8 mouse cellular contexts compared by ENCODE assay signal in genomic region chr7:16994400-16994799, GRCm38 (mm10). TPM values are rescaled to one million over a fixed set of nuclear protein-coding genes. Genes with fewer than 3 reads are reported as not detected.
DNase-seq lines count a peak whose midpoint lies in the region; ATAC-seq and TF ChIP-seq lines count a peak whose summit lies in the region.

No protein-coding gene starts in this region.

- TF ChIP-seq POLR2A in embryonic fibroblast, embryonic 13.5 days (IDR thresholded peaks at IDR 0.05; ENCODE audit: low read depth, low read length): no peak
- TF ChIP-seq POLR2A in thymus, adult 2 months (IDR thresholded peaks at IDR 0.05; ENCODE audit: control insufficient read depth, extremely low read depth, insufficient read depth, low read length, poor library complexity): no peak

- peaks cover 32% of the 10 kb centered on the region for H3K36me3 ChIP-seq in intestine, embryonic 14.5 days (ENCODE audit: control insufficient read depth, insufficient read depth, low read length)
- H3K36me3 ChIP-seq in midbrain, postnatal 0 days (ENCODE audit: insufficient read depth, low read length): no peaks in the 10 kb centered on the region
- H3K36me3 ChIP-seq in thymus, adult 2 months (ENCODE audit: control insufficient read depth, insufficient read depth, low read length): no peaks in the 10 kb centered on the region

- no peaks in the 10 kb centered on the region for H3K4me1 ChIP-seq in embryonic fibroblast, embryonic 13.5 days (ENCODE audit: control insufficient read depth, insufficient read depth, low read length)
- H3K4me1 ChIP-seq in intestine, embryonic 14.5 days (replicated peaks; ENCODE audit: control insufficient read depth, insufficient read depth, low read length): peaks cover 56% of the 10 kb centered on the region
- peaks cover 16% of the 10 kb centered on the region for H3K4me1 ChIP-seq in midbrain, postnatal 0 days (ENCODE audit: insufficient read depth, low read length)
- peaks cover 33% of the 10 kb centered on the region for H3K4me1 ChIP-seq in thymus, adult 2 months (replicated peaks; ENCODE audit: control insufficient read depth, insufficient read depth, low read length)

- TF ChIP-seq CTCF in layer of hippocampus, adult 2 months (conservative IDR thresholded peaks at IDR 0.05): no peak
- TF ChIP-seq CTCF in embryonic fibroblast, embryonic 13.5 days (IDR thresholded peaks at IDR 0.05; ENCODE audit: borderline replicate concordance, insufficient read depth, low read length): no peak
- TF ChIP-seq CTCF in midbrain, postnatal 0 days (IDR thresholded peaks at IDR 0.05): no peak
- no peak for TF ChIP-seq CTCF in thymus, adult 2 months (IDR thresholded peaks at IDR 0.05; ENCODE audit: borderline replicate concordance, control insufficient read depth, extremely low read depth, insufficient read depth, low read length, poor library complexity)

- no peaks in the 10 kb centered on the region for H3K9me3 ChIP-seq in intestine, embryonic 14.5 days (ENCODE audit: control insufficient read depth, low read length)
- H3K9me3 ChIP-seq in midbrain, postnatal 0 days (ENCODE audit: low read length): no peaks in the 10 kb centered on the region

- H3K4me2 ChIP-seq in intestine, embryonic 14.5 days (ENCODE audit: low read length): peak overlapping the region; percentile 91
- H3K4me2 ChIP-seq in midbrain, postnatal 0 days (ENCODE audit: low read depth, low read length, poor library complexity, severe bottlenecking): peak overlapping the region; percentile 44

- H3K27ac ChIP-seq in layer of hippocampus, adult 2 months: peak overlapping the region; percentile 55; the same call in 1 of the 2 replicates
- H3K27ac ChIP-seq in embryonic fibroblast, embryonic 13.5 days (ENCODE audit: insufficient read depth, low read length): no peak overlapping the region
- peak overlapping the region; percentile 94 for H3K27ac ChIP-seq in intestine, embryonic 14.5 days (ENCODE audit: low read depth)
- H3K27ac ChIP-seq in midbrain, postnatal 0 days (ENCODE audit: low read depth, low read length): peak overlapping the region; percentile 32; the same call in 1 of the 2 replicates
- no peak overlapping the region for H3K27ac ChIP-seq in thymus, adult 2 months (ENCODE audit: control insufficient read depth, insufficient read depth, low read length)

- peak overlapping the region; percentile 38 for H3K4me3 ChIP-seq in layer of hippocampus, adult 2 months
- H3K4me3 ChIP-seq in embryonic fibroblast, embryonic 13.5 days (ENCODE audit: insufficient read depth, low read length): peak overlapping the region; percentile 75
- H3K4me3 ChIP-seq in intestine, embryonic 14.5 days (ENCODE audit: low read depth, low read length): peak overlapping the region; percentile 93
- peak overlapping the region; percentile 30 for H3K4me3 ChIP-seq in midbrain, postnatal 0 days (ENCODE audit: low read depth, low read length)
- H3K4me3 ChIP-seq in thymus, adult 2 months (ENCODE audit: control insufficient read depth, insufficient read depth, low read length): no peak overlapping the region

- ATAC-seq in intestine, embryonic 14.5 days (replicated peaks; ENCODE audit: low FRiP score, low TSS enrichment, low read depth): no peak
- ATAC-seq in midbrain, postnatal 0 days (ENCODE audit: low FRiP score): no peak

- H3K27me3 ChIP-seq in intestine, embryonic 14.5 days (replicated peaks; ENCODE audit: control insufficient read depth, insufficient read depth, low read length): no peaks in the 10 kb centered on the region
- no peaks in the 10 kb centered on the region for H3K27me3 ChIP-seq in midbrain, postnatal 0 days (ENCODE audit: insufficient read depth, low read length)
- H3K27me3 ChIP-seq in thymus, adult 2 months (ENCODE audit: control insufficient read depth, insufficient read depth, low read length): no peaks in the 10 kb centered on the region; the same call in 1 of the 2 replicates

- peak overlapping the region; percentile 85 for H3K9ac ChIP-seq in intestine, embryonic 14.5 days (ENCODE audit: low read length)
- peak overlapping the region; percentile 50 for H3K9ac ChIP-seq in midbrain, postnatal 0 days (replicated peaks; ENCODE audit: low read length, poor library complexity, severe bottlenecking)

- WGBS in intestine, embryonic 14.5 days: 3% methylated on average over 20 of the region's 20 CpGs
- 14% methylated on average over 20 of the region's 20 CpGs for WGBS in midbrain, postnatal 0 days
- 40% methylated on average over 20 of the region's 20 CpGs for WGBS in thymus, adult 2 months

- DNase-seq in layer of hippocampus, adult 2 months (ENCODE audit: low spot score in 2 of 2): no peak
- DNase-seq in layer of hippocampus, postnatal 14 days (ENCODE audit: low spot score in 2 of 2): no peak
- DNase-seq in intestine, embryonic 14.5 days (ENCODE audit: low spot score): peak; percentile 73
- DNase-seq in midbrain, postnatal 0 days (ENCODE audit: low spot score): no peak
- no peak for DNase-seq in thymus, adult 2 months
- DNase-seq in cerebellum, adult 11-12 months: no peak
- DNase-seq in spleen, adult 18-20 months: no peak

RNA-seq across cellular contexts. Expression of gene Ccdc8, which starts 1.9 kb away (rescaled TPM):
- 1 to 10 TPM; 1.8 to 2.2 TPM for total RNA-seq in layer of hippocampus, adult 2 months (2021)
- 1 to 10 TPM; 3.0 to 3.1 TPM for total RNA-seq in layer of hippocampus, postnatal 14 days (2021)
- 9.4 and 15.0 TPM in 2 replicates for polyA plus RNA-seq in embryonic fibroblast, embryonic 13.5 days (2011; ENCODE audit: insufficient read length, low read depth, missing spikeins)
- polyA plus RNA-seq in intestine, embryonic 14.5 days (2014; fragmentation: Nextera tagmentation; extraction: Ambion mirVana): 24.1 and 26.0 TPM in 2 replicates
- total RNA-seq in midbrain, postnatal 0 days (2014; rRNA removed): 5.5 and 5.8 TPM in 2 replicates
- 2.0 and 2.5 TPM in 2 replicates for polyA plus RNA-seq in midbrain, postnatal 0 days (2015; fragmentation: Nextera tagmentation; extraction: Ambion mirVana)
- polyA plus RNA-seq in thymus, adult 2 months (2012; rRNA removed): 1.5 and 2.0 TPM in 2 replicates

RNA-seq across cellular contexts. Expression of gene Gm42372, which starts 11.5 kb away (rescaled TPM):
- 10 to 100 TPM; 52.3 to 55.5 TPM for total RNA-seq in layer of hippocampus, adult 2 months (2021)
- total RNA-seq in layer of hippocampus, postnatal 14 days (2021): 10 to 100 TPM; 46.2 to 49.3 TPM
- polyA plus RNA-seq in embryonic fibroblast, embryonic 13.5 days (2011; ENCODE audit: insufficient read length, low read depth, missing spikeins): not detected in 2 replicates
- 0.51 and 0.62 TPM in 2 replicates for polyA plus RNA-seq in intestine, embryonic 14.5 days (2014; fragmentation: Nextera tagmentation; extraction: Ambion mirVana)
- total RNA-seq in midbrain, postnatal 0 days (2014; rRNA removed): 48.8 and 49.0 TPM in 2 replicates
- polyA plus RNA-seq in midbrain, postnatal 0 days (2015; fragmentation: Nextera tagmentation; extraction: Ambion mirVana): 9.0 and 9.2 TPM in 2 replicates
- 2.3 TPM in 2 replicates for polyA plus RNA-seq in thymus, adult 2 months (2012; rRNA removed)

RNA-seq across cellular contexts. Expression of gene Ppp5c, which starts 33.3 kb away (rescaled TPM):
- total RNA-seq in layer of hippocampus, adult 2 months (2021): 100 to 1,000 TPM; 148 to 155 TPM
- 100 to 1,000 TPM; 149 to 163 TPM for total RNA-seq in layer of hippocampus, postnatal 14 days (2021)
- polyA plus RNA-seq in embryonic fibroblast, embryonic 13.5 days (2011; ENCODE audit: insufficient read length, low read depth, missing spikeins): 63.2 and 72.7 TPM in 2 replicates
- 101 and 103 TPM in 2 replicates for polyA plus RNA-seq in intestine, embryonic 14.5 days (2014; fragmentation: Nextera tagmentation; extraction: Ambion mirVana)
- total RNA-seq in midbrain, postnatal 0 days (2014; rRNA removed): 56.4 and 61.0 TPM in 2 replicates
- polyA plus RNA-seq in midbrain, postnatal 0 days (2015; fragmentation: Nextera tagmentation; extraction: Ambion mirVana): 144 and 145 TPM in 2 replicates
- polyA plus RNA-seq in thymus, adult 2 months (2012; rRNA removed): 359 and 363 TPM in 2 replicates

RNA-seq across cellular contexts. Expression of gene Pnmal1, which starts 34.9 kb away (rescaled TPM):
- total RNA-seq in layer of hippocampus, adult 2 months (2021): 100 to 1,000 TPM; 103 to 121 TPM
- 10 to 100 TPM; 72.5 to 74.5 TPM for total RNA-seq in layer of hippocampus, postnatal 14 days (2021)
- not detected in 2 replicates for polyA plus RNA-seq in embryonic fibroblast, embryonic 13.5 days (2011; ENCODE audit: insufficient read length, low read depth, missing spikeins)
- 3.7 and 4.1 TPM in 2 replicates for polyA plus RNA-seq in intestine, embryonic 14.5 days (2014; fragmentation: Nextera tagmentation; extraction: Ambion mirVana)
- total RNA-seq in midbrain, postnatal 0 days (2014; rRNA removed): 41.2 and 54.0 TPM in 2 replicates
- 64.8 and 65.2 TPM in 2 replicates for polyA plus RNA-seq in midbrain, postnatal 0 days (2015; fragmentation: Nextera tagmentation; extraction: Ambion mirVana)
- polyA plus RNA-seq in thymus, adult 2 months (2012; rRNA removed): not detected in 2 replicates

RNA-seq across cellular contexts. Expression of gene Pnmal2, which starts 49.9 kb away (rescaled TPM):
- 100 to 1,000 TPM; 348 to 373 TPM for total RNA-seq in layer of hippocampus, adult 2 months (2021)
- total RNA-seq in layer of hippocampus, postnatal 14 days (2021): 100 to 1,000 TPM; 240 to 246 TPM
- polyA plus RNA-seq in embryonic fibroblast, embryonic 13.5 days (2011; ENCODE audit: insufficient read length, low read depth, missing spikeins): 0.73 and 1.3 TPM in 2 replicates
- polyA plus RNA-seq in intestine, embryonic 14.5 days (2014; fragmentation: Nextera tagmentation; extraction: Ambion mirVana): 4.1 and 5.3 TPM in 2 replicates
- total RNA-seq in midbrain, postnatal 0 days (2014; rRNA removed): 155 and 174 TPM in 2 replicates
- 180 and 187 TPM in 2 replicates for polyA plus RNA-seq in midbrain, postnatal 0 days (2015; fragmentation: Nextera tagmentation; extraction: Ambion mirVana)
- polyA plus RNA-seq in thymus, adult 2 months (2012; rRNA removed): 2.2 and 3.0 TPM in 2 replicates

Comparison
In these comparisons a context has a peak if more than half of its experiments do, and no peak if none do; other contexts are left out.
1. H3K27ac ChIP-seq: peak in layer of hippocampus, adult 2 months (single experiment), intestine, embryonic 14.5 days (single experiment) and midbrain, postnatal 0 days (single experiment); none in embryonic fibroblast, embryonic 13.5 days (single experiment) and thymus, adult 2 months (single experiment).